Mouse (Mus musculus): ENCODE measurements around the gene Zfp385b.

The Zfp385b gene

DNA sequence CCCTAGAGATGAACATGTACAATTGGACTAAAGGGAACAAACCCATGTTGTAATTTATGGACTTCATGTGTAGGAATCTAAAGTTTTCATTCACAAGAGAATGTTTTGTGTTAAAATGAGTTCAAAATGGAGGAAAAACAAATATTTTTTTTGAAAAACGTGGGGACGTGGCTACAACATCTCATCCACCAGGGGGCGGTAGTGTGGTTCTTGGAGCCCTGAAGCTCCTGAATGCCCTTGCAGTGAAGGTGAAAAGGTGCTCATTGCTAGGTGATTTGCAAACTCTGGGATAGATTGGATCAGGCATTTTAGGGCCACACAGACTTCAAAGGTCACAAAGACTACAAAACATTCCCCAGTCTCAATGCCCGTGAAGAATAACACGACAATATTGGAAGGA, 432.9 kb downstream of the Zfp385b start:
- DNase-seq (ENCODE audit: low read depth, low spot score): peak; percentile 68

DNA sequence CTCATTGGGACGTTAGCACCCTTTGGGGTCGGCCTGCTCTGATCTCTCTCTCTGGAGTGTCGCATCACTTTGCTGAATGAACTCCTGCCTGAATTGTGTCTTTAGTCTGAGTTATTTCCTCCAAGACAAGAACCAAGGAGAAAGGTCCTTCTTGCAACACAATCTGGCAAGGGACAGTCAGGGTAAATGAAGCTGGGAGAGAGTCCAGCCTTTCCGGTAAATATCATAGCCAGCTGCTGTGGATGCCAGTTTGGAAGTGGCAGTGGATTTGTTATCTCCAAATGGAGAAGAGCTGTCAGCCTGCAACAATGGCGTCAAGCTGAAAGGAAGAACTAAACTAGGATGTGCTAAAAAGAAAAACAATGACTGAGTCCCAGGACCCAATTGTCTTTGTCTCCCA, 436.7 kb downstream of the Zfp385b start:
- no peak for DNase-seq (ENCODE audit: low read depth, low spot score)

DNA sequence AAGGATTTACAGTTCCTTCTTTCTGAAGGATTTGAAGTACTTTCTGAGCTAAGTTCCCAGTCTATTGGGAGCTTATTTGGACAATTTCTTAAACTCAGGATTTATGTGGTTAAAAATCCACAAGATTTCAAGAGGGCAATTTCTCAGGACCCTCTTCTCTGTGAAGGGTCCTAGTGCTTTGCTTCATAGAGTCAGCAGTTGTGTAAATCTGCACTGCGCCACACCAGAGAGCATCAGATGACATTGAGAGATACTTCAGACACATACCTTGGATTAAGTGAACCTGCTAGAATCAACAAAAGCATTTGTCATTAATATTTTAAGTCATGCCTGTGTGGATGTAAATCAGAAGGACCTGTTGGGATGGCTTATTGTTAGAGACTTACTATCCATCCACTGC, 439.5 kb downstream of the Zfp385b start:
- no peak for DNase-seq (ENCODE audit: low read depth, low spot score)

DNA sequence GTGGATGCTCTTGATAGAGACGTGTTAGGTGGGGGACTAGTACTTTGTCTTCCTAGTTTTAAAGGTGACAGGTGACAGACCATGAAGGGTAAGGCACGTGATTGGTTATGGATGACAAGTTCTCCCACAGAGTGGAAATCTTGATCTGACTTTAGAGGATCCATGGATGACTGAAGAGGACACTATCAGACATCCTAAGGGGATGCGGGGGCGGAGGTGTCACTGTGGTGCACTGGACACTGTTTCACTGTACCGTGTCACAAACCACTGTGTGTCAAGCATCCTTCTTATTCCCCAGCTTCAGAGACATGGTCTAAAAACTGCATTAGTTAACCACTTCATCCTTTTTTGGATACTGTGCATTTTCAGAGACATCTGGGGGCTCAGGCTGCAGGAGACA, 440.1 kb downstream of the Zfp385b start:
- DNase-seq (ENCODE audit: low read depth, low spot score): no peak

DNA sequence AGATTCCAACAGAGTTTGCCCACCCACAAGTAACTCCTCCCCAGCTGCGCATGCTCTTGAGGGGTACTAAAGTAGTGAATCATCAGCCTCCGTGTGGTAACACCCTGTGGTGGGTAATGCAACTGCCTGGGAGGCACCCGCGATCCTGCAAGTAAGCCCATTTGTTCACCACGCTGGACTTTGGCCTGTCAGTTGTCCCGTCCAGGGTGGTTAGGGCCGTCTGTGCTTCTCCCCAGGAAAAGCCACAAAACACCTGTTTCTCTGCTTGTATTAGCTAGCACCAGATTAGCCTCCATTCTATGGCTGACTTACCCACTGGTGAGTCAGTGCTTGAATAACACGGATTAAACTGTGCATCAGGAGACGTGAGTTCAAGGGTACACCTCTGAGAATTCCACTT, 442.6 kb downstream of the Zfp385b start:
- no peak for DNase-seq (ENCODE audit: low read depth, low spot score)

DNA sequence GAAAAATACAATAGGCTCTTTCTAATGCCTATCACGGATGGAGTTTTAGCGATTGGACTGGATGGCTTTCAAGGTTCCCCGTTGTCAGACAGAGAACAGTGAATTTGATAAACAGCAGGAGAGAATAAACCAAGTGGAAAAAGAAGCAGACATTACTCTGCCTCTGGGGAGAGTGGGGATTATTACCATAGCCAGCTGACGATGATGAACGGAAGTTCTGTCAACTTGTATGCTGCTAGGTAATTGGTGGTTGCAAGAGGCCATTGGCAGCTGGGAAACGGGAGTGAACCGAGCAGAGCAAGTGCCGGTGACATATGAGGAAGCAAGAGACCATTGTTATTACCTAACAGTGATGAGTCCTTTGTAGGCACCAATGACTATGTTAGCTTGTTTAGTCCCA, 444.3 kb downstream of the Zfp385b start:
- DNase-seq (ENCODE audit: low read depth, low spot score): no peak

DNA sequence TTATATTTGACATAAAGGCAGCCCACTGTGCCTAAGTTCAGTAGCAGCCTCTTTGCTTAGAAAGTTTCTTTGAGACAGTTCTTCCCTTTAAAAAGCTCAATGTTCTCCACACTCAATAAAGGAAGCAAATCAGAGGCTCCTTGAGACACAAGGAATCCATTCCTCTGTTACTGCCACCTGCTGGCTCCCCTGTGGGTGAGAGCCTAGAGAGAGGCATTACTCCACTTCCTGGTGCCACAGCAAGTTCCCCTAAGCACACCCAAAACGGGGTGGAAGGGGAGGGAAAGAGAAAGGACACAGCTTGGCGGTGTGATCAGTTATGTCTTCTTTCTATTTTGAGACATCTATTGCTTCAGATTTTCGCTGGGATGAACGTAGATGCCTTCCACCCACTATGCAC, 450.3 kb downstream of the Zfp385b start:
- DNase-seq (ENCODE audit: low read depth, low spot score): no peak

All from mesoderm, embryonic 11.5 days (tissue).